Comparison of ENCODE assay signal across 9 mouse cellular contexts in genomic region chr6:34155137-34155804, GRCm38 (mm10). TPM values are rescaled to one million over a fixed set of nuclear protein-coding genes. Genes with fewer than 3 reads are reported as not detected.
A peak's percentile ranks its signal among the peaks of the same experiment; 100 is the strongest.
DNase-seq lines count a peak whose midpoint lies in the region; ATAC-seq and TF ChIP-seq lines count a peak whose summit lies in the region.
"Had no signal": no experiment of that assay in that cellular context is flagged by ENCODE, and none has a peak within 500 bp of the region (broad histone marks: within the 10 kb centered on the region; RNA-seq: fewer than 3 reads in every experiment).

No protein-coding gene starts in this region.

- H3K27ac ChIP-seq in hindbrain, embryonic 14.5 days, result peak overlapping the region; percentile 62
- no peak overlapping the region for H3K27ac ChIP-seq in hindbrain, embryonic 12.5 days
- peak overlapping the region; percentile 75 for H3K27ac ChIP-seq in hindbrain, postnatal 0 days
- peak overlapping the region; percentile 82 for H3K27ac ChIP-seq in liver, embryonic 14.5 days

- no peak; the same call in 1 of the 2 replicates for TF ChIP-seq EP300 in liver, embryonic 14.5 days (IDR thresholded peaks at IDR 0.05; ENCODE audit: low read depth)

- WGBS in hindbrain, embryonic 14.5 days, result 94% methylated on average over 15 of the region's 15 CpGs
- 94% methylated on average over 15 of the region's 15 CpGs for WGBS in hindbrain, embryonic 12.5 days
- 88% methylated on average over 15 of the region's 15 CpGs for WGBS in hindbrain, postnatal 0 days
- 28% methylated on average over 15 of the region's 15 CpGs for WGBS in liver, embryonic 14.5 days (ENCODE audit: insufficient replicate concordance)

- peaks cover 20% of the 10 kb centered on the region for H3K4me1 ChIP-seq in hindbrain, embryonic 14.5 days (replicated peaks; ENCODE audit: control insufficient read depth, insufficient read depth, low read length)
- peaks cover 25% of the 10 kb centered on the region for H3K4me1 ChIP-seq in hindbrain, embryonic 12.5 days
- H3K4me1 ChIP-seq in hindbrain, postnatal 0 days (ENCODE audit: insufficient read depth, low read length), result peaks cover 10% of the 10 kb centered on the region; the same call in 1 of the 2 replicates
- H3K4me1 ChIP-seq in liver, embryonic 14.5 days (replicated peaks; ENCODE audit: control insufficient read depth in 2 of 2, insufficient read depth in 2 of 2, low read length in 1 of 2), result peaks cover 44 to 52% of the 10 kb centered on the region in 2 experiments

- no peak overlapping the region for H3K4me3 ChIP-seq in hindbrain, embryonic 14.5 days (replicated peaks; ENCODE audit: low read length)
- H3K4me3 ChIP-seq in hindbrain, embryonic 12.5 days, result no peak overlapping the region
- no peak overlapping the region for H3K4me3 ChIP-seq in hindbrain, postnatal 0 days (ENCODE audit: low read length)
- H3K4me3 ChIP-seq in liver, embryonic 14.5 days (ENCODE audit: insufficient read depth in 1 of 2, low read depth in 2 of 2, low read length in 2 of 2), result no peak overlapping the region

- H3K36me3 ChIP-seq in hindbrain, embryonic 14.5 days (replicated peaks; ENCODE audit: control insufficient read depth, insufficient read depth), result peaks cover 36% of the 10 kb centered on the region
- peaks cover 34% of the 10 kb centered on the region for H3K36me3 ChIP-seq in hindbrain, embryonic 12.5 days
- peaks cover 20% of the 10 kb centered on the region for H3K36me3 ChIP-seq in hindbrain, postnatal 0 days (ENCODE audit: insufficient read depth, low read length)
- H3K36me3 ChIP-seq in liver, embryonic 14.5 days (replicated peaks; ENCODE audit: control insufficient read depth, insufficient read depth, low read depth), result peaks cover 12% of the 10 kb centered on the region

- no peak for TF ChIP-seq CTCF in hindbrain, postnatal 0 days (IDR thresholded peaks at IDR 0.05; ENCODE audit: low read depth)
- TF ChIP-seq CTCF in liver, embryonic 14.5 days (IDR thresholded peaks at IDR 0.05; ENCODE audit: low read depth), result no peak

- no peak for DNase-seq in hindbrain, embryonic 14.5 days (ENCODE audit: low spot score)
- peak; percentile 49 for DNase-seq in c-Kit-negative CD71-positive TER-119-positive erythroid progenitor cells, embryonic 14.5 days (ENCODE audit: low read depth, low spot score)
- no peak for DNase-seq in hindbrain, postnatal 0 days (ENCODE audit: low spot score)
- peak in 1 of 3 experiments; percentile 55 for DNase-seq in liver, embryonic 14.5 days (ENCODE audit: low read depth in 3 of 3, low spot score in 3 of 3)
- DNase-seq in cerebellum, postnatal 14 days, result no peak
- no peak for DNase-seq in cerebellum, postnatal 4 days (ENCODE audit: low spot score in 2 of 2)
- no peak for DNase-seq in layer of hippocampus, postnatal 14 days (ENCODE audit: low spot score in 2 of 2)
- DNase-seq: left cerebral cortex, postnatal 4 days had no signal

- H3K9ac ChIP-seq in hindbrain, embryonic 14.5 days, result no peak overlapping the region
- H3K9ac ChIP-seq in hindbrain, embryonic 12.5 days, result no peak overlapping the region
- H3K9ac ChIP-seq in hindbrain, postnatal 0 days (replicated peaks; ENCODE audit: low read length), result no peak overlapping the region
- H3K9ac ChIP-seq in liver, embryonic 14.5 days (replicated peaks), result peak overlapping the region; percentile 57

- no peak overlapping the region for H3K4me2 ChIP-seq in hindbrain, embryonic 14.5 days (replicated peaks)
- H3K4me2 ChIP-seq in hindbrain, embryonic 12.5 days (replicated peaks), result no peak overlapping the region
- H3K4me2 ChIP-seq in hindbrain, postnatal 0 days (ENCODE audit: low read depth, low read length), result no peak overlapping the region
- peak overlapping the region; percentile 61 for H3K4me2 ChIP-seq in liver, embryonic 14.5 days (ENCODE audit: low read depth)

- no peaks in the 10 kb centered on the region for H3K27me3 ChIP-seq in hindbrain, embryonic 14.5 days (ENCODE audit: control insufficient read depth, insufficient read depth, low read length)
- no peaks in the 10 kb centered on the region for H3K27me3 ChIP-seq in hindbrain, embryonic 12.5 days
- H3K27me3 ChIP-seq in hindbrain, postnatal 0 days (ENCODE audit: insufficient read depth, low read length), result no peaks in the 10 kb centered on the region
- H3K27me3 ChIP-seq in liver, embryonic 14.5 days (ENCODE audit: control insufficient read depth, insufficient read depth, low read length), result no peaks in the 10 kb centered on the region

- no peak for ATAC-seq in hindbrain, embryonic 14.5 days (ENCODE audit: low FRiP score)
- ATAC-seq in hindbrain, embryonic 12.5 days (ENCODE audit: low FRiP score), result no peak
- ATAC-seq in hindbrain, postnatal 0 days, result no peak
- ATAC-seq in liver, embryonic 14.5 days (ENCODE audit: insufficient read depth), result peak; percentile 66

- H3K9me3 ChIP-seq in hindbrain, embryonic 14.5 days (ENCODE audit: control insufficient read depth, low read length), result no peaks in the 10 kb centered on the region
- H3K9me3 ChIP-seq in hindbrain, embryonic 12.5 days (replicated peaks), result no peaks in the 10 kb centered on the region
- H3K9me3 ChIP-seq in hindbrain, postnatal 0 days (ENCODE audit: low read length), result no peaks in the 10 kb centered on the region
- H3K9me3 ChIP-seq in liver, embryonic 14.5 days (ENCODE audit: control insufficient read depth, low read length), result no peaks in the 10 kb centered on the region

RNA-seq across cellular contexts. Expression of gene Slc35b4, which starts 21.6 kb away (rescaled TPM):
- 46.5 and 51.0 TPM in 2 replicates for polyA plus RNA-seq in hindbrain, embryonic 14.5 days (2014; fragmentation: Nextera tagmentation; extraction: Ambion mirVana)
- 42.9 and 44.6 TPM in 2 replicates for polyA plus RNA-seq in hindbrain, embryonic 12.5 days (2016; fragmentation: Nextera tagmentation; extraction: Ambion mirVana)
- 30.4 TPM in 2 replicates for total RNA-seq in hindbrain, postnatal 0 days (2014; rRNA removed)
- polyA plus RNA-seq in hindbrain, postnatal 0 days (2015; fragmentation: Nextera tagmentation; extraction: Ambion mirVana), result 26.0 and 28.7 TPM in 2 replicates
- polyA plus RNA-seq in liver, embryonic 14.5 days (2012; rRNA removed), result 7.8 and 8.4 TPM in 2 replicates
- polyA plus RNA-seq in liver, embryonic 14.5 days (2014; fragmentation: Nextera tagmentation; extraction: Ambion mirVana), result 17.0 and 20.6 TPM in 2 replicates
- total RNA-seq in layer of hippocampus, postnatal 14 days (2021), result 10 to 100 TPM; 45.7 to 45.9 TPM
